Mouse (Mus musculus): ENCODE data around the gene Tsga13. TPM values are rescaled to one million over a fixed set of nuclear protein-coding genes. Genes with fewer than 3 reads are reported as not detected.

The Tsga13 gene
- polyA plus RNA-seq (2014; fragmentation: Nextera tagmentation; extraction: Ambion mirVana): 0.46 and 0.61 TPM in 2 replicates

DNA sequence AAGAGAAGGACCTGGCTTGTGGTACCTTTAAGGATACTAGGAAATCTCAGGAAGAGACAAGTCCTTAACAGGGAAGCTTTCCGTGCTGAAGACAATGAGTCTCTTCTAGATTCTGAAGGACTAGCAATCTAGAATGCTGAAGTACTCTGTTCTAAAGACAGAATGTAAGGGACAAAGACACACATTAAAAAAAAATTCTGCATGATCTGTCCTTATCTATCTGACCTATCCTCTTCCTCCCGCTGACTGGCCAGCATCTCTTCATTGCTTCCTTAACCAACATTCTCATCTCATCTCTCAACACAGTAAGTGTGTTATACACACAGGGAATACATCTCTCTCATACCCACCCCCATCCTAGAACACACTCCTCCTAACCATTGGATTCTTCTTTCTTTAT lies at the start of gene Tsga13:
Gene Tsga13, minus strand, starts transcription at position 101 of the 400 bp plus-strand sequence.
- 95% methylated on average over 2 of the region's 2 CpGs for WGBS
- Histone ChIP-seq H3K4me3 (replicated peaks; ENCODE audit: low read length) (no peak within 1 kb of the TSS), H3K4me2 (replicated peaks) (no peak within 1 kb of the TSS), H3K27ac (no peak within 1 kb of the TSS), H3K9ac (no peak within 1 kb of the TSS), H3K27me3 (ENCODE audit: control insufficient read depth, insufficient read depth, low read length) (no peaks in the 10 kb centered on the region), H3K9me3 (ENCODE audit: control insufficient read depth, low read length) (no peaks in the 10 kb centered on the region), H3K4me1 (replicated peaks; ENCODE audit: control insufficient read depth, insufficient read depth, low read length) (no peaks in the 10 kb centered on the region), H3K36me3 (replicated peaks; ENCODE audit: control insufficient read depth, insufficient read depth) (no peaks in the 10 kb centered on the region)
- no peak for DNase-seq (ENCODE audit: low spot score)
- no peak for ATAC-seq (ENCODE audit: low FRiP score)

DNA sequence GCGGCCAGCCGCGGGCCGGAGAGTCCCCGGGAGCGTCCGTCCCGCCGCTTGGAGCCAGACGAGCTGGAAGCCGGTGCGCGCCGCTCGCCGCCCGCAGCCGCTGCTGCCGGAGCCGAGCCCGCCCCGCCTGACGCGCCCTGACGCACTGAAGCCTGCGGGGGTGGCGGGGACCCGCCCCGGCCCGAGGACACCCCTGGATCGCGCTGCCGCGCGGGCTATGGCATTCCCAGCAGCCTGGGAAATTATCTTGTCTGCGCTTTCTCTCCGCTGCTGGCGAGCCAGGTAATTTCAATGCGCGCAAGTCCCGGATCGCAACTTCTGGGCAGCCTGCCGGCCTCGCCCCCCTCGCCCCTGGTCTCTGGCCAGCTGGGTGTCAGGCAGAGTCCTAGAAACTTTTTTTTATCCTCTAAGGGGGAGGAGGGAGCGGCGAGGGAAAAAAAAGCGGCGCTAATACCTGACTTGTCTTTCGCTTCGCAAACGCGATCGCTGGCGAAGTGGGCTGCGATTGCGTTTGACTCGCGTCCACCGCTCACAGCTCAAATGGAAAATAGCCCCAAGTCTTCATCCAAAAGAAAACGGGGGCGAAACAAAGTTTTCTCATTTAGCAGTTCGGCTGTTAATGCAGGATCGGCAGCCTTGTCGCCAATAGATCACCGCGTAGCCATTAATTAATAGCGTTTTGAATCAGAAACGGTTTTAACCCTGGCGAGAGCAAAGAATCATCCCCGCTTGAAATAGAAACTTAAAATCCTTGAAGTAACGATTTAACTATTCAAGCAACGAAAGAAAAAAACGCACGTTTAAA lies 43.6 kb upstream of the Tsga13 start, which contains the start of gene Klf14:
Gene Klf14, minus strand, starts transcription at position 343 of the 805 bp plus-strand sequence.
- peak within 1 kb of the TSS; percentile 39 for H3K4me3 ChIP-seq (replicated peaks; ENCODE audit: low read length)
- peaks cover 85% of the 10 kb centered on the region for H3K27me3 ChIP-seq (ENCODE audit: control insufficient read depth, insufficient read depth, low read length)
- under 1% methylated on average over 66 of the region's 75 CpGs for WGBS
- peak within 1 kb of the TSS; percentile 55 for H3K4me2 ChIP-seq (replicated peaks)
- H3K4me1 ChIP-seq (replicated peaks; ENCODE audit: control insufficient read depth, insufficient read depth, low read length): no peaks in the 10 kb centered on the region
- ATAC-seq (ENCODE audit: low FRiP score) (no peak), DNase-seq (ENCODE audit: low spot score) (peak; percentile 32)
- H3K9ac ChIP-seq: no peak within 1 kb of the TSS; the same call in 1 of the 2 replicates
- H3K27ac ChIP-seq: no peak within 1 kb of the TSS
- H3K9me3 ChIP-seq (ENCODE audit: control insufficient read depth, low read length): peaks cover 61% of the 10 kb centered on the region
- no peaks in the 10 kb centered on the region for H3K36me3 ChIP-seq (replicated peaks; ENCODE audit: control insufficient read depth, insufficient read depth)

DNA sequence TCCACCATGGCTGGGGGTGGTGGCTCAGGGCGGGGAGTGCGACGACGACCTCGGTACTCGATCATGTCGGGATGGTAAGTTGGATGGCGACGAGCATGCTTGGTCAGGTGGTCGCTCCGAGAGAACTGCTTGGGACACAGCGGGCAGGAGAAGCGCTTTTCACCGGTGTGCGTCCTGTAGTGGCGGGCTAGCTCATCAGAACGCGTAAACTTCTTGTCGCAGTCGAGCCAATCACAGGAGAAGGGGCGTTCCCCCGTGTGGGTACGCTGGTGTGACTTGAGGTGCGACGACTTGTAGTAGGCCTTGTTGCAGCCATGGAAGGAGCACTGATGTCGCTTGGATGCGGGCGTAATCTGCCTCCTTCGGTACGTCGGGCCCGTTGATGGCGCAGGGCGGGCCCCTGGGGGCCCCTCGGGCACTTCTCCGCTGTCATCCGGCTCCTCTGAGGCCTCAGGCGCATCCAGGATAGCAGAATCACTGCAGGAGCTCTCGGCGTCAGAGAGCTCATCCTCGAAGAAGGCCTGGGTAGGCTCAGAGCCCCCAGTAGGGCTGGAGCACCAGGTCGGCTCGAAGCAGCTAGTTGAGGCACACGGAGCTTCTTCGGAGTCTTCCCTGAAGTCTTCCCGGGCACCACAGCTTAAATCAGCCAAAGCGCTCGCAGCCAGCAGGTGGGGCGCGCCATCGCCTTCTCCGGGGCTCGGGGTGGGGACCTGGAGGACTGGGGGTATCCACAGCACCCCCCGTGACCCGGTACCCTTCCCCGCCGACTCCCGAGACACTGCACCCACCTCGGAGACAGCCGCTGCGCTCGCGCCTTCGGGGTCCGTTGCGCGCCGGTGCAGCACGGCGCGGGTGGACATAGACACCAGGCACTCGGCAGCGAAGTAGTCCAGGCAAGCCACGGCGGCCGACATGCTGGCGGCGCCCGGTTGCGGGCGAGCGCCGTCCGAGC lies 42.7 kb upstream of the Tsga13 start:
- 2% methylated on average over 83 of the region's 84 CpGs for WGBS
- ATAC-seq (ENCODE audit: low FRiP score) (no peak), DNase-seq (ENCODE audit: low spot score) (peak; percentile 69)
- peaks cover 61% of the 10 kb centered on the region for H3K9me3 ChIP-seq (ENCODE audit: control insufficient read depth, low read length)
- H3K9ac ChIP-seq: no peak overlapping the region
- no peaks in the 10 kb centered on the region for H3K36me3 ChIP-seq (replicated peaks; ENCODE audit: control insufficient read depth, insufficient read depth)
- H3K4me1 ChIP-seq (replicated peaks; ENCODE audit: control insufficient read depth, insufficient read depth, low read length): no peaks in the 10 kb centered on the region
- peaks cover 78% of the 10 kb centered on the region for H3K27me3 ChIP-seq (ENCODE audit: control insufficient read depth, insufficient read depth, low read length)
- H3K4me3 ChIP-seq (replicated peaks; ENCODE audit: low read length): peak overlapping the region; percentile 39
- no peak overlapping the region for H3K27ac ChIP-seq
- H3K4me2 ChIP-seq (replicated peaks): peak overlapping the region; percentile 55

DNA sequence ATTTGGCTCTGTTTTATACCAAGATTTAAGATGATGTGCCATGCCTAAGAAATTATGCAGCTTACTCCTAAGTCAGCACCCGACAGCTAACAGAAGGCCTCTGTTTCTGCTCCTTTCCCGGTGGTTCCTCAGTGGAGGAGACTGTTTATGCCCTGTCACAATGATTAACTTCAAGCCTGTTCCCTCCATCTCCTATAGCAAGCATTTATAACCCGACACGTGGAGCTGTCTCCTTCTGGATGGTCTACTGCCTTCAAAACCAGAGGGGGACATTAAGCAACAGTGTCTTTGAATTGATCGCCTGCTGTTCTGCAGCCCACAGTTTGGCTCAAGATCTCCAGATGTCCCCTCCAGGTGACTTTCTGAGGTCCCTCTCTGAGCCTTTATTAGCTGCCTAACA lies 23.9 kb upstream of the Tsga13 start:
- no peak overlapping the region for H3K9ac ChIP-seq
- ATAC-seq (ENCODE audit: low FRiP score) (no peak), DNase-seq (ENCODE audit: low spot score) (no peak)
- H3K27me3 ChIP-seq (ENCODE audit: control insufficient read depth, insufficient read depth, low read length): no peaks in the 10 kb centered on the region
- 68% methylated on average over 5 of the region's 5 CpGs for WGBS
- H3K27ac ChIP-seq: no peak overlapping the region
- no peak overlapping the region for H3K4me2 ChIP-seq (replicated peaks)
- no peaks in the 10 kb centered on the region for H3K4me1 ChIP-seq (replicated peaks; ENCODE audit: control insufficient read depth, insufficient read depth, low read length)
- no peak overlapping the region for H3K4me3 ChIP-seq (replicated peaks; ENCODE audit: low read length)
- H3K9me3 ChIP-seq (ENCODE audit: control insufficient read depth, low read length): no peaks in the 10 kb centered on the region
- H3K36me3 ChIP-seq (replicated peaks; ENCODE audit: control insufficient read depth, insufficient read depth): no peaks in the 10 kb centered on the region

DNA sequence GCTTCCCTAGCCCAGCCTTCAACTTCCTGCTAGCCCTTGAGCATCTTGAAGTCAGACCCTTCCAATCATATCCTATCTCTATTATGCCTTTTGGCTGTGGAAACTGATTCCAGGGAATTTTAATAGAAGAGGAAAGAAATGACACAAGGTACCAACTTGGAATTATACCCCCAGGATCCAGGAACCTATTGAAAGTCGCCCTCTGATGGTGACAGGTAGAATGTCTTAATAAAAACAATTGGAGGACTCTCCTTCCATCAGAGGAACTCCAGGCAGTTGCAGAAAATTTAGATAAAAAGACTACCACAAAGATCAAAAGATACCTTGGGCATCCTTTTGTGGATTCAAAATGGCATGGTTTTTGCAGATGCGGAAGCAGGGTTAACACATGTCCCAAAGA lies 7.4 kb upstream of the Tsga13 start:
- H3K4me2 ChIP-seq (replicated peaks): no peak overlapping the region
- no peaks in the 10 kb centered on the region for H3K9me3 ChIP-seq (ENCODE audit: control insufficient read depth, low read length)
- no peaks in the 10 kb centered on the region for H3K4me1 ChIP-seq (replicated peaks; ENCODE audit: control insufficient read depth, insufficient read depth, low read length)
- H3K9ac ChIP-seq: no peak overlapping the region
- 42% methylated on average over 2 of the region's 2 CpGs for whole genome bisulfite sequencing
- no peak overlapping the region for H3K4me3 ChIP-seq (replicated peaks; ENCODE audit: low read length)
- ATAC-seq (ENCODE audit: low FRiP score): no peak
- no peaks in the 10 kb centered on the region for H3K36me3 ChIP-seq (replicated peaks; ENCODE audit: control insufficient read depth, insufficient read depth)
- H3K27me3 ChIP-seq (ENCODE audit: control insufficient read depth, insufficient read depth, low read length): no peaks in the 10 kb centered on the region
- no peak for DNase-seq (ENCODE audit: low spot score)
- no peak overlapping the region for H3K27ac ChIP-seq

DNA sequence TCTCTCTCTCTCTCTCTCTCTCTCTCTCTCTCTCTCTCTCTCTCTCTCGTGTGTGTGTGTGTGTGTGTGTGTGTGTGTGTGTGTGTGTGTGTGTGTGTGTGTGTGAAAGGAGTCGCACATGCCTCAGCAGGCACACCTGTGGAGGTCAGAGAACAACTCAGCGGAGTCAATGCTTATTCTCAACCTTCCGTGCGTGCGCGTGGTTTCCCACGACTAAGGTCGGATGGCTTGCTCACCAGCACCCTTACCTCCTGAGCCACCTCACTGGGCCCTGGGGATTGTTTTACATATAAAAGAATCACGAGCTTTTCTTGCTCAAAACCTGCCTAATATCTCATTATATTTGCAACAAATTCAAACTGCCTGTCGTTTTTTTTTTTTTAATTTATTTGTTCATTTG lies 6.5 kb upstream of the Tsga13 start:
- Histone ChIP-seq H3K4me2 (replicated peaks) (0 out of 2 replicates have a peak overlapping the region, but pooled peaks have one; percentile 41), H3K27ac (no peak overlapping the region), H3K4me1 (replicated peaks; ENCODE audit: control insufficient read depth, insufficient read depth, low read length) (no peaks in the 10 kb centered on the region), H3K27me3 (ENCODE audit: control insufficient read depth, insufficient read depth, low read length) (no peaks in the 10 kb centered on the region), H3K4me3 (replicated peaks; ENCODE audit: low read length) (no peak overlapping the region), H3K9ac (no peak overlapping the region), H3K9me3 (ENCODE audit: control insufficient read depth, low read length) (no peaks in the 10 kb centered on the region), H3K36me3 (replicated peaks; ENCODE audit: control insufficient read depth, insufficient read depth) (no peaks in the 10 kb centered on the region)
- WGBS: 68% methylated on average over 10 of the region's 11 CpGs
- ATAC-seq (ENCODE audit: low FRiP score): no peak
- no peak for DNase-seq (ENCODE audit: low spot score)

DNA sequence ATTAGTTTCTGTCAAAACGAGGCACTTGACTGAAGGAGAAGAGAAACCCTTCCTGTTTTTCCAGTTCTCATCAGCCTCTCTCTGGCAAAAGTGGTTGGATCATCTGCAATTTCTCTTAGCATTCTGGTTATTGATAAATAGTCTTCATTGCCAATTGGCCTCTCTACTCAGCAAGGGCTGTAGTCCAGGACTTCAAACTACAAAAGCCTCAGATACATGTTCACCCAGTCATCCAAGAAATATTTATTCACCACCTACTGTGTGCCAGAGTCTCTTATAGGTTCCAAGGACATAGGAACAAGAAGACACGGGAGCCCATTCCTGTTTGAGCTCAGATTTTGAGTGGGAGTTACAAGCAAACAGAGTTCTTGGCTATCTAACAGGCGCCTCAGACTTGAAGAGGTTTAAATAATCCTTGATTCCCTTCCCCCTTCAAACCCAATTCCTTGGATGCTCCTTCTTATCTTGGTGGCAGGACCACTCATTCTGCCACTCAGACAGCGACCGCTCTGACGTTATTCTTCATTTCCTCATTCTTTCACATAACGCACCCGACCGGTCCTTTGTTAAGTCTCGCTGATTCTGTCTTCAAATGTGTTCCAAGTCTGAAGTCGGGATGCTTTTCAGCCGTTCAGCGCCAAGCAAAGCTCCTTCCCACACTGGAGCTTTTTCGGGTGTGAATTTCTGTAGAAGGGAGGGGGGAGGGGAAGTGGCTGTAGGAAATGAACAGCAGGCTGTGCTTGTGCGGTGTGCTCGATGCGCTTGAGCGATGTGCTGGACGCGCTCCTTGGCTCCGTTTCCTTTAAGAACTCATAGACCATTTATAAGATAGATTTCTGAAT lies 5.7 kb upstream of the Tsga13 start:
- H3K27ac ChIP-seq: no peak overlapping the region
- H3K9me3 ChIP-seq (ENCODE audit: control insufficient read depth, low read length): no peaks in the 10 kb centered on the region
- H3K4me3 ChIP-seq (replicated peaks; ENCODE audit: low read length): peak overlapping the region; percentile 20
- 45% methylated on average over 21 of the region's 21 CpGs for WGBS
- H3K27me3 ChIP-seq (ENCODE audit: control insufficient read depth, insufficient read depth, low read length): no peaks in the 10 kb centered on the region
- peak overlapping the region; percentile 6; the same call in 1 of the 2 replicates for H3K9ac ChIP-seq
- H3K4me2 ChIP-seq (replicated peaks): peak overlapping the region; percentile 41
- H3K4me1 ChIP-seq (replicated peaks; ENCODE audit: control insufficient read depth, insufficient read depth, low read length): no peaks in the 10 kb centered on the region
- H3K36me3 ChIP-seq (replicated peaks; ENCODE audit: control insufficient read depth, insufficient read depth): no peaks in the 10 kb centered on the region
- ATAC-seq (ENCODE audit: low FRiP score): no peak
- peak; percentile 57 for DNase-seq (ENCODE audit: low spot score)

DNA sequence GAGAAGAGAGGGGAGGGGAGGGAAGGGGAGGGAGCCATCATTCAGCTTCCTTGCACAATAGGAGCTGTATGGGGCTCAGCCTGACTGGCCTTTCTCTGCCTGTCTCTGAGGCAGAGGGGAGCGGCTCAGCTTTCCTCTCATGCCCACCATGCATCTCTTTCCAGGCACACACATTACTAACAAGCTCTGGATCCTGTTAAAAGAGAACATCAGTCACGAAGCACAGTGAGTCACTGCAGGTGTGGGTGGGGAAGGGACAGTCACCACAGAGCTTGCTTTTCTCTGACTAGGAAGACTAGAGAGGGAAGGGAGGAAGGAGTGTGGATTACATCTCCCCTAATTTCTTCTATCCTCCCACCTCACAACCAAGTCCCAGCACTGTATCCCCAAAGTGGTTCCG lies 7.4 kb downstream of the Tsga13 start:
- Histone ChIP-seq H3K36me3 (replicated peaks; ENCODE audit: control insufficient read depth, insufficient read depth) (no peaks in the 10 kb centered on the region), H3K9ac (no peak overlapping the region), H3K27ac (no peak overlapping the region), H3K4me3 (replicated peaks; ENCODE audit: low read length) (no peak overlapping the region), H3K9me3 (ENCODE audit: control insufficient read depth, low read length) (no peaks in the 10 kb centered on the region), H3K27me3 (ENCODE audit: control insufficient read depth, insufficient read depth, low read length) (no peaks in the 10 kb centered on the region), H3K4me1 (replicated peaks; ENCODE audit: control insufficient read depth, insufficient read depth, low read length) (no peaks in the 10 kb centered on the region), H3K4me2 (replicated peaks) (no peak overlapping the region)
- no peak for ATAC-seq (ENCODE audit: low FRiP score)
- WGBS: 47% methylated on average over 3 of the region's 3 CpGs
- DNase-seq (ENCODE audit: low spot score): no peak
